Mouse (Mus musculus): Measurements from ENCODE around the gene Treml1.
A peak's percentile ranks its signal among the peaks of the same experiment; 100 is the strongest.

Treml1 gene

GRCm38 (mm10) chr17:48360462-48360861 lies 746 bp downstream of the Treml1 start:
- no peak for DNase-seq (ENCODE audit: low read depth, low spot score)

GRCm38 (mm10) chr17:48362346-48362745 lies 2.6 kb downstream of the Treml1 start:
- DNase-seq (ENCODE audit: low read depth, low spot score), result no peak

GRCm38 (mm10) chr17:48362966-48363365 lies 3.2 kb downstream of the Treml1 start:
- DNase-seq (ENCODE audit: low read depth, low spot score), result no peak

DNA sequence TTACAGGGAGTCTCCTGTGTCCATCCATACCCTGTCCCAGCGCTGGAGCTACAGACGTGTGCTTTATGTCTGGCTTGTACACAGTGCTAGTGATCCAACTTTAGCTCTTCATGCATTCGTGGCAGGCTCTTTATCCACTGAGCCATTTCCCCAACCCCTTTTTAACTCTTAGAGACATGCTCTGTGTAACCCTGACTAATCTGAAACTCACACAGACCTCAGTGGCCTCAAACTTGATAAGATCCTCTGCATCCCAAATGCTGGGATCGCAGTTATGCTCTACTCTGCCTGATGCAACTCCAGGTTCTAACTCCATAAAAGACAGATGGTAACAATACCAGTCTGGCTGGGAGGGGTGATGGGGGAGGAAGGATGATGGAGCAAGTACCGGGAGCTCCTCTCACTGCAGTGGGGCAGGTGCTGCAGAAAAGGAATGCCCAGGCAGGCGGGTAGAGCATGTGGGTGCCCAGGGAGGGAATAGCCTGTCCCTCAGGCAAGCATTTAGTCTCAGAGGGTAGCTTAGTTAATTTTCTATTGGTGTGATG lies 3.8 kb downstream of the Treml1 start:
- DNase-seq (ENCODE audit: low read depth, low spot score), result no peak

- DNase-seq (ENCODE audit: low read depth, low spot score), result peak; percentile 81
These were observed 5.9 kb downstream of the Treml1 start for GRCm38 (mm10) chr17:48365511-48366155.

DNA sequence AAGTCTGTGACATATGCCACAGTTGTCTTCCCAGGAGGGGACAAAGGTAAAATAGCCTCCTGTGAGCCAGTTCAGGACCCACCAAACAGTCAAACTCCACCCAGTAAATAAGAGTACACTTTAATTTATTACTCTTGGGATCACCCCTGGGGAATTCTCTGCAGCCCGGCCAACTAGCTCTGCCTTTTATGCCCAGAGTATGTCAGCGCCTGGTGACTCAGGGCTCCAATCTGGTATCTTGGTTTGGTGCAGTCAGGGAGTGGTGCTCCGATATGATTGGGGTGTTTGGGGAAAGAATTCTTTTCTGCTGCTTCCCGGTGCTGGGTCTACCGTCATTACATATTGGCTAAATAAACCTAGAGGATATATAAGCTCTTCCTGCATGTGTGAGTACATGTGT lies 7.1 kb downstream of the Treml1 start:
- DNase-seq (ENCODE audit: low read depth, low spot score), result no peak

DNA sequence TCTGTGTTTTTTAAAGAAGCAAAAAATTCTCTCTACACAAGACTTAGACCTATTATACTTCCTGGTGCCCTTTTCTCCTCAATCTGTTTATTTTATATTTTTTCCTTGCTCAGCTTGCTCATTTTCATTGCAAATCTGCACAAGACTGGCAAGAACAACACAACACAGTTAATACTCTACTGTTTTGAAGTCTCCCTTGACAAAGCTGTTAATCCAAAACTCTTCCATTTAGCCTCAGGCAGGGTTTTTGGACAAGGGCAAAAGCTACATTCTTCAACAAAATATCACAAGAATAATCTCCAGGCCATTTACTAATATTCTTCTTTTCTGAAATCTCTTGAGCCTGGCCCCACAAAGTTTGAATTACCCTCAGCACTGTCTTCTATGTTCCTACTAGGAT lies 11.9 kb downstream of the Treml1 start:
- no peak for DNase-seq (ENCODE audit: low read depth, low spot score)

DNA sequence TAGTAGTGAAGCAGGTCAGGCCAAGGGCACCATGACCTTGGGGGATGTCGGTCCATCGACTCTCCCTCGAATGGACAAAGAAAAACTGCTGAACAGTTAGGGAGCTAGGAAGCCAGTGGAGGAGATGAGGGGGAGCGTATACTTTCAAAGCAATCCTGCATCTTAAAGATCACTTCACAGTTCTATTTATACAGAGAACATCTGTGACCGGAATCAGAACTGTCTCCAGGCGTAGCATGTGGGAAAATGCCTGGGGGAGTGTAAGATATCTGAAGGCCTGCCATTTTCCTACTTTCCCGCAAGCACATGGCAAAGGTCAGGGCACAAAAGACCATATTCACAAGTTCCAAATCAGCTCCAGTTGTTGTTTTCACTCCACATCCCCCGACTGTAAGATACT lies 13.3 kb downstream of the Treml1 start:
- DNase-seq (ENCODE audit: low read depth, low spot score), result peak; percentile 61

- DNase-seq (ENCODE audit: low read depth, low spot score), result no peak
These were observed 16.4 kb downstream of the Treml1 start for GRCm38 (mm10) chr17:48376102-48376501.

DNA sequence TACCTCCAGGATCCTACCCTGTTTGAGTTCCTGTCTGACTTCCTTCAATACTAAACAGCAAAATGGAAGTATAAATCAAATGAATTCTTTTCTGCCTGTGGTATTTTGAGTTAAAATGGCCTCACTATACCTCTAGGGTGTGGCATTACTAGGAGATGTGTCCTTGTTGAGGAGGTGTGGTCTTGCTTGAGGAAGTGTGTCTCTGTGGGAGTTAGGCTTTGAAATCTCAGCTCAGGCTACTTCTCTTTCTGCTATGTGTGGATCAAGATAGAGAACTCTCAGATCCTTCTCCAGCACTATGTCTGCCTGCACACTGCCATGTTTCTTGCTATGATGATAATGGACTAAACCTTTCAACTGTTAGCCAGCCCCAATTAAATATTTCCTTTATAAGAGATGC lies 19.3 kb downstream of the Treml1 start:
- peak; percentile 23 for DNase-seq (ENCODE audit: low read depth, low spot score)

DNA sequence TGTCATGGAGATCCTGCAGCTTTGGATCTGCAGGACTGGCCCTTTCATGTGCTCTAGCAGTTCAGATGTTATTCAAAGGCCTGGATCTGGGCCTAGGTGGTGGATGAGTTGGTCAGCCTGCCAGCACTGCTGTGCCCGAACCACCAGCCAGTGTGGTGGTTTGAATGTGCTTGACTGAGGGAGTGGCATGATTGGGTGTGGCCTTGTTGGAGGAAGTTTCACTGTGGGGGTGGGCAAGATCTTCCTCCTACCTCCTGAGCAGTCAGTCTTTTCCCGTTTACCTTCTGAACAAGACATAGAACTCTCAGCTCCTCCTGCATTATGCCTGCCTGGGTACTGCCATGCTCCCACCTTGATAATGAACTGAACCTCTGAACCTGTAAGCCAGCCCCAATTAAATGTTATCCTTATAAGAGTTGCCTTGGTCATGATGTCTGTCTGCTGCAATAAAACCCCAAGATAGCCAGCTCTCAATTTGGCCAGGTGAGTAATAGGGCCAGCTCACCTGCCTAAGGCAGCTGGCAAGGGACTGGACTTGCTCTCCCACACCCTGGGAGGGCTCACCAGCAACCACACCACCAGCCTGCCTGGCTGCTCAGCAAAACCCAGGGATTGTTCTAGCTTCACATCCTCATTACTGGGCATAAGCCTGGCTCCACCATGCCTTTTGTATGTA lies 26.2 kb downstream of the Treml1 start:
- DNase-seq (ENCODE audit: low read depth, low spot score), result peak; percentile 21

- no peak for DNase-seq (ENCODE audit: low read depth, low spot score)
These were observed 28.9 kb downstream of the Treml1 start for GRCm38 (mm10) chr17:48388666-48389065.

GRCm38 (mm10) chr17:48389442-48389841 lies 29.7 kb downstream of the Treml1 start:
- no peak for DNase-seq (ENCODE audit: low read depth, low spot score)

DNA sequence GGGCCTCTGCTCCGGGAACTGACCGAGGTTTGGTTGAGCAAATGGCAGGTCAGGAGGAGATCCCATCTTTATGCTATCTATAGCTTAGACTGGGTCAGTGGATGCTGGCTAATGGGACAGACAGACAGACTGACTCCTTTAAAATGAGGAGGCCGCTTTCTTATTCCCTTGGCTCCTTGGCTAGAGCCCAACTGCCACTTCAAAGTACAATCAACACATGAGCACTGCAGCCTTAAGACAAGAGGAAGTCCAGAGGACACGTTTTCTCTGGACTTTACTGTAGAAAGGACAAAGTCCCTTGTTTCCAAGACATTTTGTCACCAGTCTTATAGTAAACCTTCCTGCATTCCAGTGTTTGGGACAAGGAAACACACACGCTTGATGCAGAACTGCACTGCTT lies 31.7 kb downstream of the Treml1 start:
- DNase-seq (ENCODE audit: low read depth, low spot score), result no peak

DNA sequence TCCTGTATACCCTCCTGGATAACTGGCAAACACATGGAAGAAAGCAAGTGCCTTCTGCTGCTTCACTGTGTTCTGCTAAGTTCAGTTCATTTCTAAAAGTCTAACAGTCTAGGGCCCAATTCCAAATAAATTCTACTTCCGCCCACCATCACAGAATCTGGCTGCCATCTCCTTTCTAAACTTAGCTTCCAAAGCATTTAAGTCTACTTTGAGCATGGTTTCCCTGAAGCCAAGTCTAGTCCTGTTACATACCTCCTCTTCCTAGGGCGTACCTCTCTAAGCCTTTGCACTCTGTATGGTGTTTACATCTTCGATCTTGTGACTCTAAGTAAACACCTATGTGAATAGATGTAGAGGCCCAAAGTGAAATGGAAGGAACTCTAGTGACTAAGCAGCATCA lies 32.9 kb downstream of the Treml1 start:
- no peak for DNase-seq (ENCODE audit: low read depth, low spot score)

GRCm38 (mm10) chr17:48401710-48402109 lies 42.0 kb downstream of the Treml1 start:
- no peak for DNase-seq (ENCODE audit: low read depth, low spot score)

DNA sequence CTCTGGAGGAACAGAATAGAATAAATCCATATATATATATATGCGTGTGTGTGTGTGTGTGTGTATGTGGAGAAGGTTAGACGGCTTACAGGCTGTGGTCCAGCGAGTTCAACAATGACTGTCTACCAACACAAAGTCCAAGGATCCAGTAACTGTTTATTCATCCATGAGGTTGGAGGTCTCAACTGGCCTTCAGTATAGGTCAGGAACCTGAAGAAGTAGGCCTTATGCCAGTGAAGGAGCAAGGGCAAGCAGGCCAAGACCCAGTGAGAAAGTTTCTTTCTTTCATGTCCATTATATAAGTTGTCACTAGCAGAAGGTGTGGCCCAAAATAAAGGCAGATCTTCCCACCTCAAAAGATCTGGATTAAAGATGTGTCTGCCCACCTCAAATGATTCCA lies 43.0 kb downstream of the Treml1 start:
- DNase-seq (ENCODE audit: low read depth, low spot score), result no peak

- no peak for DNase-seq (ENCODE audit: low read depth, low spot score)
These were observed 44.1 kb downstream of the Treml1 start for GRCm38 (mm10) chr17:48403848-48404247.

GRCm38 (mm10) chr17:48404706-48405105 lies 45.0 kb downstream of the Treml1 start:
- DNase-seq (ENCODE audit: low read depth, low spot score), result no peak

DNA sequence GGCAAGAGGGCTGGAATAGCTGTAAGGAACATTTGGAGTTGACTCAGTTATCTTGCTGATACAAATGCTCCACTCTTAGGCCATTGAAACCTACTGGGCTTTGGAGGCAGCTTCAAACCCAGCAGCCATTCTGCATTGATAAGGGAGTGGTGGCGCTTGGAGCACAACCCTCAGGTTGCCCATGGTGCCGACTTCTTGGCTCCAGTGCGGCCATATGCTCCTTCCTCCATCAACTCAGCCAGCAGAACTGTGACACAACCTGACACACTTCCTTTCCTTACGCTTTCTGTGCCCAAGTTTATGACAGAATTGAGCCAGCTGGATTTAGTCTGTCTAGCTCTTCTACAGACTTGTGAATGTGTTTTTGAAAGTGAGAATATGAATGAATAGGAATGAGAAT lies 47.4 kb downstream of the Treml1 start:
- DNase-seq (ENCODE audit: low read depth, low spot score), result no peak

GRCm38 (mm10) chr17:48407910-48408525 lies 48.3 kb downstream of the Treml1 start:
- no peak for DNase-seq (ENCODE audit: low read depth, low spot score)

DNA sequence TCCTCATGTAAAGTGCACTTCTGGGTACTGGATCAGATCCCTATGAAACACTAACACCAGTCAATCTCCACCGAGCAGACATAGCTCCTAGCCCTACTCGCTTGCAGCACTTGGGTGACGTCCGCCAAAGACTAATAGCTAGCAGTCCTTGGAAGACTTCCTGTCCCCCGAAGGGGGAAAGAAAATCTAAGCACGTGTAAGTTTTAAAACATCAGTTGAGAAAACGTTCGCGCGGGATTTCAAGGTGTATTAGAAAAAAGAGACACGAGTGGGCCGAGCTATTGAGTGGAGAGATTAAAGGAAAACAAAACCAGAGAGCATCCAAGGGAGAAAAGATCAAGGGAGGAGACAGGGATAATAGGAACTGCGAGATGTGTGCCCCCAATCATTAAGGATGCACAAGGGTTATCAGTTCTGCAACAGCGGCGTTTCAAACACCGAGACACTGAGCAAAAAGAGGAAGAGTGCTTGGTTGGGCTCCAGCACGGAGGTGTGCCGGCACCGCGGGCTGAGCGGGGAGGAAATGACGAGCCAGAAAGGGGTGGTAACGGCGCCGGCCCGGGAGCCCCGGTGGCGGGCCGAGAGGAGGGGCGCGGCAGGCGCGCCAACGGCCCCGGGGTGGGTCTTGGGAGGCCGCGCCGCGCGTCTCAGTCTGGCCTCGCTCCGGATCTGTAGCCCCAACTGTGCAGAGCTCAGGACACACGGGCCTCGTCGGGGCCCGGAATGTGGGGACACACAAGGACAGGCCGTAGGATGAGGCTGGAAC lies 49.0 kb downstream of the Treml1 start:
- DNase-seq (ENCODE audit: low read depth, low spot score), result peak; percentile 69

Data from R1 (cell line).